Comparison of ENCODE assay signal across 16 mouse cellular contexts in genomic region chr6:99649307-99649706, GRCm38 (mm10). TPM values are rescaled to one million over a fixed set of nuclear protein-coding genes. Genes with fewer than 3 reads are reported as not detected.
"Had no signal": no experiment of that assay in that cellular context is flagged by ENCODE, and none has a peak within 500 bp of the region (broad histone marks: within the 10 kb centered on the region; RNA-seq: fewer than 3 reads in every experiment).

No protein-coding gene starts in this region.

- ATAC-seq: intestine, embryonic 16.5 days; liver, embryonic 12.5 days; midbrain, embryonic 16.5 days had no signal

- H3K27ac ChIP-seq: limb, embryonic 15.5 days; liver, embryonic 12.5 days; midbrain, embryonic 12.5 days; neural tube, embryonic 15.5 days; stomach, embryonic 15.5 days had no signal

- H3K4me3 ChIP-seq: limb, embryonic 15.5 days; liver, embryonic 12.5 days; megakaryocyte, embryonic 14.5 days; midbrain, embryonic 12.5 days; myocyte; neural tube, embryonic 15.5 days; stomach, embryonic 15.5 days had no signal

- H3K27me3 ChIP-seq: limb, embryonic 15.5 days; liver, embryonic 12.5 days; megakaryocyte, embryonic 14.5 days; midbrain, embryonic 12.5 days; stomach, embryonic 15.5 days had no signal

- H3K9ac ChIP-seq: limb, embryonic 15.5 days; liver, embryonic 12.5 days; lung, embryonic 14.5 days; midbrain, embryonic 12.5 days; neural tube, embryonic 15.5 days; stomach, embryonic 15.5 days had no signal

- H3K4me2 ChIP-seq: limb, embryonic 15.5 days; liver, embryonic 12.5 days; lung, embryonic 14.5 days; midbrain, embryonic 12.5 days; neural tube, embryonic 15.5 days; stomach, embryonic 15.5 days had no signal

- H3K4me1 ChIP-seq: stomach, embryonic 15.5 days had no signal

- H3K9me3 ChIP-seq: limb, embryonic 15.5 days; liver, embryonic 12.5 days; megakaryocyte, embryonic 14.5 days; midbrain, embryonic 12.5 days; neural tube, embryonic 15.5 days; stomach, embryonic 15.5 days had no signal

- DNase-seq: kidney, adult 2 months; left cerebral cortex, postnatal 4 days; lung, embryonic 14.5 days; right cerebral cortex, adult 18-20 months; right cerebral cortex, postnatal 25 days; thymus, adult 2 months; thymus, postnatal 25 days had no signal

- H3K36me3 ChIP-seq: liver, embryonic 12.5 days; neural tube, embryonic 15.5 days; stomach, embryonic 15.5 days had no signal

RNA-seq across cellular contexts. Expression of gene Gpr27, which starts 43.2 kb away (rescaled TPM):
- polyA plus RNA-seq: myocyte had no signal
